Comparison of ENCODE assay signal across 16 mouse cellular contexts in genomic region chr5:118654599-118654998, GRCm38 (mm10).
DNase-seq lines count a peak whose midpoint lies in the region; ATAC-seq lines count a peak whose summit lies in the region.
"Had no signal": no experiment of that assay in that cellular context is flagged by ENCODE, and none has a peak within 500 bp of the region (broad histone marks: within the 10 kb centered on the region; RNA-seq: fewer than 3 reads in every experiment).

No protein-coding gene starts in this region.

- no peaks in the 10 kb centered on the region for H3K36me3 ChIP-seq in embryonic facial prominence, embryonic 15.5 days
- H3K36me3 ChIP-seq in hindbrain, embryonic 14.5 days (replicated peaks; ENCODE audit: control insufficient read depth, insufficient read depth) = no peaks in the 10 kb centered on the region
- no peaks in the 10 kb centered on the region for H3K36me3 ChIP-seq in midbrain, embryonic 12.5 days
- no peaks in the 10 kb centered on the region for H3K36me3 ChIP-seq in kidney, embryonic 16.5 days (ENCODE audit: insufficient read depth, low read length)
- H3K36me3 ChIP-seq: stomach, embryonic 15.5 days had no signal

- intact Hi-C loops in heart, postnatal 36 days (cut with DNase I) = loop anchor here (2.0 kb wide), 1 partner anchor 386 kb away; no protein-coding TSS in a partner anchor

- 74% methylated on average over 11 of the region's 11 CpGs for WGBS in embryonic facial prominence, embryonic 15.5 days
- 70% methylated on average over 11 of the region's 11 CpGs for WGBS in hindbrain, embryonic 14.5 days
- WGBS in midbrain, embryonic 12.5 days = 67% methylated on average over 11 of the region's 11 CpGs
- 72% methylated on average over 11 of the region's 11 CpGs for WGBS in kidney, embryonic 16.5 days

- H3K4me3 ChIP-seq in embryonic facial prominence, embryonic 15.5 days (replicated peaks) = no peak overlapping the region
- no peak overlapping the region for H3K4me3 ChIP-seq in hindbrain, embryonic 14.5 days (replicated peaks; ENCODE audit: low read length)
- no peak overlapping the region for H3K4me3 ChIP-seq in midbrain, embryonic 12.5 days
- H3K4me3 ChIP-seq in kidney, embryonic 16.5 days (ENCODE audit: low read length) = no peak overlapping the region
- H3K4me3 ChIP-seq: erythroblast, embryonic 14.5 days; layer of hippocampus, adult 2 months; myocyte; stomach, embryonic 15.5 days had no signal

- ATAC-seq in embryonic facial prominence, embryonic 15.5 days (ENCODE audit: insufficient number of reproducible peaks, low FRiP score, low TSS enrichment, low read depth) = no peak
- ATAC-seq in hindbrain, embryonic 14.5 days (ENCODE audit: low FRiP score) = peak; percentile 37; the same call in 1 of the 2 replicates
- no peak for ATAC-seq in midbrain, embryonic 12.5 days (ENCODE audit: low FRiP score, low read depth)
- ATAC-seq in kidney, embryonic 16.5 days (ENCODE audit: low FRiP score, low TSS enrichment) = no peak

- peak; percentile 88 for DNase-seq in heart, adult 11 months
- no peak for DNase-seq in heart, postnatal 36 days
- DNase-seq in hindbrain, embryonic 14.5 days (ENCODE audit: low spot score) = no peak
- DNase-seq in lung, postnatal 10 days = no peak
- no peak for DNase-seq in urinary bladder, postnatal 10 days (ENCODE audit: low spot score)
- DNase-seq: gastrocnemius, postnatal 36 days; kidney, adult 11 months; right cerebral cortex, postnatal 25 days; thymus, adult 18-20 months had no signal

- H3K4me1 ChIP-seq in embryonic facial prominence, embryonic 15.5 days = peaks cover 55% of the 10 kb centered on the region
- H3K4me1 ChIP-seq in hindbrain, embryonic 14.5 days (replicated peaks; ENCODE audit: control insufficient read depth, insufficient read depth, low read length) = peaks cover 5% of the 10 kb centered on the region; the same call in 1 of the 2 replicates
- peaks cover 13% of the 10 kb centered on the region; the same call in 1 of the 2 replicates for H3K4me1 ChIP-seq in midbrain, embryonic 12.5 days
- peaks cover 26% of the 10 kb centered on the region for H3K4me1 ChIP-seq in kidney, embryonic 16.5 days (ENCODE audit: insufficient read depth, low read length)

- H3K9me3 ChIP-seq in embryonic facial prominence, embryonic 15.5 days (replicated peaks) = no peaks in the 10 kb centered on the region
- H3K9me3 ChIP-seq in hindbrain, embryonic 14.5 days (ENCODE audit: control insufficient read depth, low read length) = no peaks in the 10 kb centered on the region
- H3K9me3 ChIP-seq in midbrain, embryonic 12.5 days = no peaks in the 10 kb centered on the region
- H3K9me3 ChIP-seq in kidney, embryonic 16.5 days (ENCODE audit: low read length) = no peaks in the 10 kb centered on the region
- H3K9me3 ChIP-seq: stomach, embryonic 15.5 days had no signal

- no peaks in the 10 kb centered on the region for H3K27me3 ChIP-seq in embryonic facial prominence, embryonic 15.5 days
- no peaks in the 10 kb centered on the region for H3K27me3 ChIP-seq in hindbrain, embryonic 14.5 days (ENCODE audit: control insufficient read depth, insufficient read depth, low read length)
- H3K27me3 ChIP-seq in midbrain, embryonic 12.5 days = peaks cover 5% of the 10 kb centered on the region; the same call in 1 of the 2 replicates
- no peaks in the 10 kb centered on the region for H3K27me3 ChIP-seq in kidney, embryonic 16.5 days (ENCODE audit: insufficient read depth, low read length)
- H3K27me3 ChIP-seq: stomach, embryonic 15.5 days had no signal

- no peak overlapping the region for H3K4me2 ChIP-seq in embryonic facial prominence, embryonic 15.5 days (replicated peaks)
- no peak overlapping the region for H3K4me2 ChIP-seq in hindbrain, embryonic 14.5 days (replicated peaks)
- no peak overlapping the region for H3K4me2 ChIP-seq in midbrain, embryonic 12.5 days (replicated peaks)
- H3K4me2 ChIP-seq in kidney, embryonic 16.5 days (replicated peaks; ENCODE audit: low read depth, low read length) = no peak overlapping the region
- H3K4me2 ChIP-seq: stomach, embryonic 15.5 days had no signal

- H3K9ac ChIP-seq in embryonic facial prominence, embryonic 15.5 days = no peak overlapping the region
- H3K9ac ChIP-seq in hindbrain, embryonic 14.5 days = peak overlapping the region; percentile 24; the same call in 1 of the 2 replicates
- no peak overlapping the region for H3K9ac ChIP-seq in midbrain, embryonic 12.5 days (replicated peaks)
- no peak overlapping the region for H3K9ac ChIP-seq in kidney, embryonic 16.5 days (replicated peaks; ENCODE audit: low read length)
- H3K9ac ChIP-seq: stomach, embryonic 15.5 days had no signal

- 0 out of 2 replicates have a peak overlapping the region, but pooled peaks have one; percentile 7 for H3K27ac ChIP-seq in embryonic facial prominence, embryonic 15.5 days (replicated peaks)
- no peak overlapping the region for H3K27ac ChIP-seq in hindbrain, embryonic 14.5 days
- H3K27ac ChIP-seq in midbrain, embryonic 12.5 days (replicated peaks) = 0 out of 2 replicates have a peak overlapping the region, but pooled peaks have one; percentile 30
- H3K27ac ChIP-seq in kidney, embryonic 16.5 days (ENCODE audit: low read length) = no peak overlapping the region
- H3K27ac ChIP-seq: layer of hippocampus, adult 2 months; stomach, embryonic 15.5 days had no signal

Comparison
In these comparisons a context has a peak if more than half of its experiments do, and no peak if none do; other contexts are left out.
1. H3K27ac ChIP-seq: peak in embryonic facial prominence, embryonic 15.5 days (single experiment) and midbrain, embryonic 12.5 days (single experiment); none in hindbrain, embryonic 14.5 days (single experiment) and kidney, embryonic 16.5 days (single experiment).